Mouse (Mus musculus) stomach, postnatal 0 days (tissue): ENCODE data around the gene Stx7.
"Not testable (repeated sequence)": the region's sequence is repeated elsewhere in the genome, so short reads cannot be mapped to it uniquely, and the experiment has no call there.

ENCODE experiments used
- CTCF ChIP-seq: IDR thresholded peaks from 2 replicates; pipeline ENCODE4 v1.5.1; 2016; ENCODE audit warnings: antibody characterized with exemption, low read depth, mild to moderate bottlenecking, moderate library complexity
- EP300 ChIP-seq: optimal IDR thresholded peaks from 2 replicates; pipeline ENCODE3; 2016; ENCODE audit warnings: antibody characterized with exemption

GRCm38 (mm10) chr10:24101812-24102211, 47.3 kb upstream of the Stx7 start, which contains the start of gene Taar8c:
- not testable (repeated sequence) for TF ChIP-seq CTCF, EP300
